Mouse (Mus musculus): ENCODE results near the gene Rnaseh2b. TPM values are rescaled to one million over a fixed set of nuclear protein-coding genes. Genes with fewer than 3 reads are reported as not detected.

Gene Rnaseh2b
- polyA plus RNA-seq (2016; fragmentation: Nextera tagmentation; extraction: Ambion mirVana): 54.5 and 62.4 TPM in 2 replicates

- peak within 1 kb of the TSS; percentile 85 for H3K27ac ChIP-seq (replicated peaks)
- no peaks in the 10 kb centered on the region for H3K9me3 ChIP-seq
- under 1% methylated on average over 60 of the region's 60 CpGs for WGBS
- peaks cover 22% of the 10 kb centered on the region for H3K4me1 ChIP-seq
- H3K4me3 ChIP-seq: peak within 1 kb of the TSS; percentile 65
- H3K36me3 ChIP-seq (replicated peaks): no peaks in the 10 kb centered on the region
- H3K27me3 ChIP-seq (replicated peaks; ENCODE audit: low read depth, poor library complexity, severe bottlenecking): peaks cover 63% of the 10 kb centered on the region
- peak; percentile 92 for DNase-seq (ENCODE audit: low spot score)
Measured at GRCm38 (mm10) chr14:62292488-62293339, at the start of gene Rnaseh2b, which contains the start of gene Dleu7. TSS of gene Rnaseh2b (plus strand) at chr14:62292589. TSS of gene Dleu7 (minus strand) at chr14:62293047.

- 83% methylated on average over 2 of the region's 2 CpGs for WGBS
- Histone ChIP-seq H3K36me3 (replicated peaks) (no peaks in the 10 kb centered on the region), H3K4me1 (peaks cover 15% of the 10 kb centered on the region), H3K4me3 (no peak overlapping the region), H3K9me3 (no peaks in the 10 kb centered on the region), H3K27ac (replicated peaks) (no peak overlapping the region), H3K27me3 (replicated peaks; ENCODE audit: low read depth, poor library complexity, severe bottlenecking) (no peaks in the 10 kb centered on the region)
- DNase-seq (ENCODE audit: low spot score): no peak
Measured at GRCm38 (mm10) chr14:62243530-62243929, 48.9 kb upstream of the Rnaseh2b start.

- Histone ChIP-seq H3K27ac (replicated peaks) (0 out of 2 replicates have a peak overlapping the region, but pooled peaks have one; percentile 30), H3K4me3 (no peak overlapping the region), H3K9me3 (no peaks in the 10 kb centered on the region), H3K4me1 (peaks cover 19% of the 10 kb centered on the region), H3K36me3 (replicated peaks) (no peaks in the 10 kb centered on the region), H3K27me3 (replicated peaks; ENCODE audit: low read depth, poor library complexity, severe bottlenecking) (no peaks in the 10 kb centered on the region)
- 17% methylated on average over 4 of the region's 4 CpGs for WGBS
- DNase-seq (ENCODE audit: low spot score): no peak
Measured at GRCm38 (mm10) chr14:62245557-62245956, 46.8 kb upstream of the Rnaseh2b start.

GRCm38 (mm10) chr14:62248345-62248744 lies 44.0 kb upstream of the Rnaseh2b start:
- Histone ChIP-seq H3K27me3 (replicated peaks; ENCODE audit: low read depth, poor library complexity, severe bottlenecking) (no peaks in the 10 kb centered on the region), H3K4me3 (no peak overlapping the region), H3K4me1 (peaks cover 19% of the 10 kb centered on the region), H3K9me3 (no peaks in the 10 kb centered on the region), H3K36me3 (replicated peaks) (no peaks in the 10 kb centered on the region), H3K27ac (replicated peaks) (no peak overlapping the region)
- no peak for DNase-seq (ENCODE audit: low spot score)
- 79% methylated on average over 7 of the region's 7 CpGs for WGBS

- no peaks in the 10 kb centered on the region for H3K36me3 ChIP-seq (replicated peaks)
- H3K27me3 ChIP-seq (replicated peaks; ENCODE audit: low read depth, poor library complexity, severe bottlenecking): no peaks in the 10 kb centered on the region
- H3K4me3 ChIP-seq: no peak overlapping the region
- H3K27ac ChIP-seq (replicated peaks): no peak overlapping the region
- DNase-seq (ENCODE audit: low spot score): no peak
- peaks cover 19% of the 10 kb centered on the region for H3K4me1 ChIP-seq
- 83% methylated on average over 10 of the region's 10 CpGs for WGBS
- H3K9me3 ChIP-seq: no peaks in the 10 kb centered on the region
Measured at GRCm38 (mm10) chr14:62248796-62249195, 43.6 kb upstream of the Rnaseh2b start.

GRCm38 (mm10) chr14:62249251-62249650 lies 43.1 kb upstream of the Rnaseh2b start:
- no peak for DNase-seq (ENCODE audit: low spot score)
- Histone ChIP-seq H3K9me3 (no peaks in the 10 kb centered on the region), H3K27ac (replicated peaks) (no peak overlapping the region), H3K4me1 (peaks cover 19% of the 10 kb centered on the region), H3K4me3 (no peak overlapping the region), H3K36me3 (replicated peaks) (no peaks in the 10 kb centered on the region), H3K27me3 (replicated peaks; ENCODE audit: low read depth, poor library complexity, severe bottlenecking) (no peaks in the 10 kb centered on the region)
- WGBS: 86% methylated on average over 2 of the region's 2 CpGs

GRCm38 (mm10) chr14:62250046-62250445 lies 42.3 kb upstream of the Rnaseh2b start:
- H3K36me3 ChIP-seq (replicated peaks): no peaks in the 10 kb centered on the region
- no peaks in the 10 kb centered on the region for H3K9me3 ChIP-seq
- H3K27ac ChIP-seq (replicated peaks): no peak overlapping the region
- H3K4me3 ChIP-seq: no peak overlapping the region
- no peaks in the 10 kb centered on the region for H3K27me3 ChIP-seq (replicated peaks; ENCODE audit: low read depth, poor library complexity, severe bottlenecking)
- no peak for DNase-seq (ENCODE audit: low spot score)
- H3K4me1 ChIP-seq: peaks cover 18% of the 10 kb centered on the region
- 73% methylated on average over 3 of the region's 3 CpGs for WGBS

GRCm38 (mm10) chr14:62251999-62252398 lies 40.4 kb upstream of the Rnaseh2b start:
- Histone ChIP-seq H3K27ac (replicated peaks) (no peak overlapping the region), H3K27me3 (replicated peaks; ENCODE audit: low read depth, poor library complexity, severe bottlenecking) (no peaks in the 10 kb centered on the region), H3K4me3 (no peak overlapping the region), H3K36me3 (replicated peaks) (no peaks in the 10 kb centered on the region), H3K9me3 (no peaks in the 10 kb centered on the region), H3K4me1 (peaks cover 7% of the 10 kb centered on the region; the same call in 1 of the 2 replicates)
- WGBS: 10% methylated on average over 4 of the region's 4 CpGs
- peak; percentile 65 for DNase-seq (ENCODE audit: low spot score)

- no peaks in the 10 kb centered on the region for H3K9me3 ChIP-seq
- 71% methylated on average over 8 of the region's 8 CpGs for WGBS
- DNase-seq (ENCODE audit: low spot score): no peak
- H3K4me3 ChIP-seq: no peak overlapping the region
- no peaks in the 10 kb centered on the region for H3K36me3 ChIP-seq (replicated peaks)
- H3K27me3 ChIP-seq (replicated peaks; ENCODE audit: low read depth, poor library complexity, severe bottlenecking): no peaks in the 10 kb centered on the region
- no peak overlapping the region for H3K27ac ChIP-seq (replicated peaks)
- peaks cover 8% of the 10 kb centered on the region for H3K4me1 ChIP-seq
Measured at GRCm38 (mm10) chr14:62254371-62254770, 38.0 kb upstream of the Rnaseh2b start.

GRCm38 (mm10) chr14:62256066-62256465 lies 36.3 kb upstream of the Rnaseh2b start:
- Histone ChIP-seq H3K4me1 (peaks cover 8% of the 10 kb centered on the region), H3K27me3 (replicated peaks; ENCODE audit: low read depth, poor library complexity, severe bottlenecking) (no peaks in the 10 kb centered on the region), H3K27ac (replicated peaks) (no peak overlapping the region), H3K4me3 (no peak overlapping the region), H3K36me3 (replicated peaks) (no peaks in the 10 kb centered on the region), H3K9me3 (no peaks in the 10 kb centered on the region)
- 80% methylated on average over 5 of the region's 5 CpGs for WGBS
- DNase-seq (ENCODE audit: low spot score): no peak

GRCm38 (mm10) chr14:62258125-62258524 lies 34.3 kb upstream of the Rnaseh2b start:
- Histone ChIP-seq H3K27ac (replicated peaks) (no peak overlapping the region), H3K4me1 (peaks cover 8% of the 10 kb centered on the region), H3K36me3 (replicated peaks) (no peaks in the 10 kb centered on the region), H3K27me3 (replicated peaks; ENCODE audit: low read depth, poor library complexity, severe bottlenecking) (no peaks in the 10 kb centered on the region), H3K4me3 (no peak overlapping the region), H3K9me3 (no peaks in the 10 kb centered on the region)
- no peak for DNase-seq (ENCODE audit: low spot score)
- 73% methylated on average over 6 of the region's 6 CpGs for WGBS

- 67% methylated on average over 10 of the region's 10 CpGs for WGBS
- DNase-seq (ENCODE audit: low spot score): no peak
Measured at GRCm38 (mm10) chr14:62258978-62259536, 33.3 kb upstream of the Rnaseh2b start.

More at GRCm38 (mm10) chr14:62258978-62259536, 33.3 kb upstream of the Rnaseh2b start:
- Histone ChIP-seq H3K4me3 (no peak overlapping the region), H3K36me3 (replicated peaks) (no peaks in the 10 kb centered on the region), H3K4me1 (peaks cover 8% of the 10 kb centered on the region), H3K27ac (replicated peaks) (no peak overlapping the region), H3K27me3 (replicated peaks; ENCODE audit: low read depth, poor library complexity, severe bottlenecking) (no peaks in the 10 kb centered on the region), H3K9me3 (no peaks in the 10 kb centered on the region)

Measured in embryonic facial prominence, embryonic 10.5 days (tissue).